Mouse (Mus musculus) ovary, adult 2 months (tissue): Measurements from ENCODE around the gene Ppwd1. TPM values are rescaled to one million over a fixed set of nuclear protein-coding genes. Genes with fewer than 3 reads are reported as not detected.

Experiments used
- polyA plus RNA-seq: library from polyadenylated mRNA; depleted of rRNA; stranded (reverse); fragments of >200 nt; gene quantifications from 2 replicates; pipeline ENCODE4 v1.2.3, GENCODE M21; 2012; rRNA removed

The Ppwd1 gene
- 0.53 and 0.66 TPM in 2 replicates for polyA plus RNA-seq

GRCm38 (mm10) chr13:104228384-104229066 lies at the start of gene Ppwd1, which contains the start of gene Cenpk:
TSS of gene Ppwd1 (minus strand) at chr13:104228843.
TSS of gene Cenpk (plus strand) at chr13:104228611.

GRCm38 (mm10) chr13:104178650-104179121 lies 50.0 kb downstream of the Ppwd1 start, which contains the start of gene Trim23:
TSS of gene Trim23 (plus strand) at chr13:104178797.

GRCm38 (mm10) chr13:104177796-104178649 lies 50.6 kb downstream of the Ppwd1 start, which contains the start of gene Trappc13:
TSS of gene Trappc13 (minus strand) at chr13:104178469.

Other genes with a start within 250 kb of the Ppwd1 start
- 6.5 and 7.3 TPM in 2 replicates for gene Nln, start 119.2 kb downstream of the Ppwd1 start, polyA plus RNA-seq
- gene Sgtb, start 119.1 kb downstream of the Ppwd1 start, polyA plus RNA-seq = 1.5 and 1.6 TPM in 2 replicates
- gene Trappc13, start 50.4 kb downstream of the Ppwd1 start, polyA plus RNA-seq = 4.7 and 6.6 TPM in 2 replicates
- 1.2 and 2.8 TPM in 2 replicates for gene Trim23, start 50.0 kb downstream of the Ppwd1 start, polyA plus RNA-seq
- 0.23 and 0.26 TPM in 2 replicates for gene Cenpk, start 232 bp downstream of the Ppwd1 start, polyA plus RNA-seq
- 3.9 and 4.9 TPM in 2 replicates for gene Adamts6, start 59.0 kb upstream of the Ppwd1 start, polyA plus RNA-seq